Mouse (Mus musculus): ENCODE measurements around the gene Igf1r.

Gene Igf1r

DNA sequence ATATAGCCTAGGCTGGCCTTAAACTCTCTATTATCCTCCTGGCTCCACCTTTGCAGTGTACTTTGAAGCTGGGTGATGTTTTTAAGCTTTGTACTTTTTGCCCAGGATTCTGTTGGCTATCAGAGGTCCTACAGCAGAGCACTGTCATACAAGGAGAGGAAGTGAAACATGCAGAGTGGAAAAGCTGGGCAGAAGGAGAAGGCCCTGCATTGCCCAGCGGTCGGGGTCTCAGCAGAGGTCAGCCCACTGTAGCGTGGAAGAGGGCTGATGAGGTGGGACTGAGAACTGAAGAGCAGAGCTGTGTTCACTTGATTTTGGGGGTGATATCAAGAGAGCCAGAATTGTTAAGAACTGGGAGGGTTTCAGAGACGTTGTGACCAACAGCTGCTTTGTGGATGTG is 134.9 kb downstream of the Igf1r start:
- no peak for DNase-seq

DNA sequence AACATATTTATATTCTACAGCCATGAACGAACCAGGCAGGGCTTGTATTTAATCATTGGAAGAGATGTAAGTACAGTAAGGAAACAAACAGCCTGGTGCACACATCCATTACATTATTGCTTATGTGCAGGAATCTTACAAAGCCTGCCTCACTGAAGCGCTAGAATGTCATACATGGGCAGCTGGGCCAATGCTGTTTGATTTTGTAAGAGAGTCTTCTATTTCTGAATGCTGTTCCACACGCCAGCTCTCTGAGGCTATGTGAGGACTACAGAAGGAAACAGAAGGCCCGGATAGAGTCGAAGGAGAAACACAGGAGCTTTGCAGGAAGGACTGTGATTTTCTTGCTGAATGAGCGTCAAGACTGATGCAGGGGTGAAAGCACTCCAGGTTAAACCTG is 136.2 kb downstream of the Igf1r start:
- DNase-seq, result peak; percentile 30

DNA sequence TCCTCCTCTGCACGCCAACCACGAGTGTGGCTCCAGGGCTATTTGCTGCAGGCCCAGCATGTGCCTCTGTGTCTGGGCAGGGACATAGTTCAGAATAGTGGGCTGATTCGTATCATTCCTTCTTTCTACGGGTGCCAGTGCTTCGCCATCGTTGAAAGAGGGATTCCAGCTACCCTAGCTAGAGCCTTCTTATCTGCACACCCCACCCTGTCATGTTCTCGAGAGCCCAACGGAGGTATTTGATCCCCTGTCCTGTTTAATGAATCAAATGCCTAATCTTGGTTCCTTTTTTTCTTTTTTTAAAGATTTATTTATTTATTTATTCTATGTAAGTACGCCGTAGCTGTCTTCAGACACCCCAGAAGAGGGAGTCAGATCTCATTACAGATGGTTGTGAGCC is 137.1 kb downstream of the Igf1r start:
- no peak for DNase-seq

DNA sequence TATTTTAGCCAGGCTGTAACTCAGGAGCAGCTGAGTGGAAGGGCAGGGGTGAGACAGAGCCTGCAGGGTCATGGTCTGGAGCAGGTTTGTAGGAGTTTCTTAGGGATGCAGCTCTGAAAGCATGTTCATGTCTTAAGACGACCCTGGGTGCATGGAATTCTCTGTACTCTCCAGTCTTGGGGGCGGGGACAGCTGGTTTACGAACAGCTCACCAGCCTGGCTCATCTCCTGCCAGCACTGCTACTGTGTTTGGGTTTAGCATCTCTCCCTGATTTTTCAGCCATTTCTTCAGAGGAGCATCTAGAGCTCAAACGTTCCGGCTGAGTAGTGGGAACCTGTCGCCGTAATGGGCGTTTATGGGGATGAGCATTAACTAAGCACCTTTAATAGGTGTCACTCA is 137.9 kb downstream of the Igf1r start:
- no peak for DNase-seq

DNA sequence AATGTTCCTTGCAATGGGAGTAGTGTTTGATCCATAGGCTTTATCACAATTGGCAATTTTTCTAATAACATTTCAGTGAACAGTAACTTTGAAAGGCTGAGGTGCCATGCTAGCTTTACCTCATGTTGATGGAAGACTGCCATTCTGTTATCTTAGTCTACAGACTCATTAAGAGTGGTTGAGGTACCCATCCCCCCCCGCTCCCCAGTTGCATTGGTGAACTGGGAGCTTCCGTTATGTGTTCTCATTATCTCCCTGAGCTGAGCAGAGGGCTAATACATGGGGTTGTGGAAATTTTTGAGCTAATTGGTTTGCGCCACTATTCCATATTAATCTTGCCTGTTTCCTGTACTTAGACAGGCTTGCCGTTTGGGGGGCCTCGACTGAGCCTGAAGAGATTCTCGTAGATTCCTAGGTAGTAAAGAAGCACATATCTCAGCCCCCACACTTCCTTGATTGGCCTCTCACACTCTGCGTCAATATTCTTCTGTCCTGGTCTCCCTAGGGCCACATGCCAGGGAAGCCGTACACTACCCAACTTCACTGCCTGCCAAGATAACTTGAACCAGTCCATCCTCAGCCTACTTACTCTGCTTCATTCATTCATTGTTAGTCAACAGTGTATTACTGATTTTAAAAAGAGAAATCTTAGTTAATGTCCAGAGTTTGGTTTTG is 139.8 kb downstream of the Igf1r start:
- no peak for DNase-seq

DNA sequence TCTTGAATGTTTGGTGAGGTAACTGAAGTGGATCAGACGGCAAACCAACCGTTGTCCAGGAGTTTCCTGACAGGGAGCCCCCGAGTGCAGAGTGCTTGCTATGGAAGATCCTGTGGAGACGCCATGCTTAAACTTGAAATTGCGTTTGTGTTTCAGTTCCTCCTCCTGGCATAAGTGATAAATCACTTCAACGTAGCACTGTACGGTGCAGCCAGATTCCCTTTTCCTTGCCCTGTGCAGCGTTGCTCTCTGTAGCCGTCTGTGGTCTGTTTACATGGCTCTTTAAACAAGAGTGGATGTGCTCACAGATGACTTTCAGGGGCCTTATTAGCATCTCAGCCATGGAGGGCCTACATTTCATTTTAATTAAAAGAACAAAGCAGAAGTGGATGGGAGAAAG is 141.2 kb downstream of the Igf1r start:
- DNase-seq, result no peak

DNA sequence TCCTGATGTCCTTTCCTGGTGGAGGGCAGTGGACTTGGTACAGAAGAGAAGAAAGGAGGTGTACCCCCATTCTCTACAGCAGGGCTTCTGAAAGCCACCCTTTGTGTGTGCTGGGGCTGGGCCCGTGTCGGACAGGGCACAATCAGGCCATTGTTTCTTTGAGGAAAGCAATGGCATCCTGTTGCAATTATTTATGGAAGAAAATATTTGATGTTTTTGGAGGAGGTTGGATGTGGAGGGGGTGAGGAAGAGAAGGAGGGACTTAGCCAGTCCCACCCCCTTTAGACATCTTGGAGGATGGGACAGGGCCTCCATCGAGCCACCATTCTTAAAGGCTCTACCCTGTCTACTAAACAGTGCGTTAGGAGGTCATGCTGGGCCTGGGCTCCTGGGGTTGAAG is 142.9 kb downstream of the Igf1r start:
- DNase-seq, result no peak

DNA sequence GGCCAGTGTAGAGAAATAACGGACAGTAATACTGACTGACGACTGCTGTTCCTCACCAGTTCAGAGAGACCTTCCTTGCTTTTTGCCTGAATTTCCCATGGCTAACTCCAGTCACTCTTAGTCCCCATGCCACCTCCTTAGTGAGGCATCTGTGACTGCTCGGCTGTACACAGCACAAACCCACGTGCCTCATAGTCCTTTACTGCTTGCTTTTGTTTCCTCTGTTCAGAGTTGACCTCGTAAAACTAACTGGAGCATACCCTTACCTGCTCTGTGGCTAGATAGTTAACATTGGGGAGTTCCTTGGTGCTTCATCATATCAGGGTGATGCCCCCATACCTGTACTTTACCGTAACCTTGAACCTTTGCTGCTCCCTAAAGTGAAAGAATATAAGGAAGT is 143.8 kb downstream of the Igf1r start:
- no peak for DNase-seq

DNA sequence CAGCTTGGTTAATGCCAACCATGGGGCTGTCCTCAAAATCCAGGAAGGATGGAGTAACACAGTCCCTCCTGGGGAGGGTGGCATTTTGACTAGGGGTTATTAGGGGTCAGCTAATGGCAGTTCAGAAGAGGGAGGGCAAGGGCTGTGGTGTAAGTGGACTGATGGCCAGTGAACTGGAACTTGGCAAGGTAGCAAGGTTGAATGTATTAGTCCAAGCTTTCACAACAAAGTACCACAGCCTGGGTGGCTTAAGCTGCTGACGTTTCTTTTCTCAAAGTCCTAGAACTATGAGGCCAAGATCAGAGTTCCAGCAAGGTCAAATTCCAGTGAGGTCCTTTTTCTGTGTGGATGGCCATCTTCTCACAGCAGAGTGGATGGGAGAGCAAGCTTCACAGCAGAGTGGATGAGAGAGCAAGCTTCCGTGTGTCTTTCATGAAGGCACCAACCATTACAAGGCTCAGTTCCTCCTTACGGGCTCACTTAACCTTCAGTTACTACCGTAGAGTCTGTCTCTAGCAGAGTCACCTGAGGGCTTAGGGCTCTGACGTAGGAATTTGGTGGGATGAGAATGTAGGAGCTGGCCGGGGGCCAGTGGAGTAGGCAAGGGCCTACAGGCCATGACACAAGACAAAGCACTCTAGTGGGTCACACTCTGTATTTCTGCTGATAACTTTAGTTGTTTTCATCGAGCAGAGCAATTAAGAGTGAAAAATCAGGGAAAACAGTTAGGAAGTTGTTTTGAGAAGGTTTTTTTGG is 144.6 kb downstream of the Igf1r start:
- DNase-seq, result peak; percentile 34

DNA sequence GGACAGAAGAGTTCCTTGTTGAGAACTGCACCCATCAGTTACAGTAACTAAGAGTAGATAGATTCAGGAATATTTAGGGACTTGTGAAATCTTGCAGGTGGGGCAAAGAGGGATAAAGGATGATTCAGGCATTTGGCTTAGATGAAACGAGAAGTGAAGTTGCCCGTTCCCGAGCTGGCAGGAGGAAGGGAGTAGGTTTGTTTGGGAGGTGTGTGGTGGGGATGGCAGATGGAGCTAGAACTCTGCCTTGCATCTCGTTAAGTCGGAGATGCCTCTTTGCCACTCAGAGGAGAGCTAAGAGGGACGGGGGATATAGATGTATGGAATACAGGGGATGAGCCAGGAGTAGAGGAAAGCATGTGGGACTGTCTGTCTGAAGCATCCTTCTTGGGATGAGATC is 145.5 kb downstream of the Igf1r start:
- no peak for DNase-seq

DNA sequence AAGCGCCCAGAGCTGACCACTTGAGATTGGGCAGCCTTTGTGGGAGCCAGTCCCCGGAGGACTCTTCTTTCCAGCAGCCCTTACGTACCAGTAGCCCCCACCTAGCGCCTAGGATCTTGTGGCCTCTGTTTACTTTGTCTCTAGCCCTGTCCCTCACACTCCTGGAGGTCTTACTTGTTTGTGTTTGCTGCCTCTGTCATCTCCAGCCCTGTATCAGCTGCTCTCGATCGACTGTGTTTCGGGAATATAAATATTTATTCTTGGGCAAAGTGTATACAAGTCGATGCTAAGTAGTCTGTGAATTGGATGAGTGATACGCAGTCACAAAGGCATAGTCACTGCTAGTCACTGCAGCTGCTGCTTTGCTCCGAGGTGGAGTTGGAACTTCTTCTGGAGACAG is 147.8 kb downstream of the Igf1r start:
- DNase-seq, result peak; percentile 51

DNA sequence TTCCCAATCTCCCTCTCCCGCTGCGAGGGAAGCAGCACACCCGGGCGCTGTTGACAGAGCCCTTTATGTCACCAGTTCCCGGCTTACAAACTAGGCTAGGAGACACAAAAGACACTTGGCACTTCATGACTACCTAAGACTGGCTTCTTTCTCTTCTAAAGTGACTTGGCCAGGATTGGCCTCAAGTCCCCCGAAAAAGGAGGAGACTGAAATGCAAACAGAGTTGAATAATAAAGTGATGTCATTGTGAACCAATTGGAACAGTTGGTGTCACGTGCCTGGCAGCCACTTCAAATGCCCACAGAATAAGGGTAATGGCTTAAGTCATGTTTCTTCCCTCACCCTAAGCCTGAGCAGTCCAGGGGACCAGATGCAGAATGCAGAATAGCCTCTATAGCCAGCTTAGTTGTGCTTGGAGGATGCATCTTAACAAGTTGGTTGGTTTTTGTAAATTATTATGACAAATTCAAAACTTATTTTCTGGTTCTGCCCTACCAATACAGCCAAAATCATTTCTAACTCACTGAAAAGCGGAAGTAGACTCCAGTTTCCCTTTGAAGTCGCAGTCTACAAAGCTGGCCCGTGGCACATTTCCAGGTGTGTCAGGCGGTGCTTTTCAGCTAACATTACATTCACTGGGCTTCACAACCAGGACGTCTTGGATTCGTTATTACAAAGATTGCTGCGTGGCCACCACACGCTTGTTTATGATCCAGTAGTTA is 150.0 kb downstream of the Igf1r start:
- DNase-seq, result peak; percentile 59

DNA sequence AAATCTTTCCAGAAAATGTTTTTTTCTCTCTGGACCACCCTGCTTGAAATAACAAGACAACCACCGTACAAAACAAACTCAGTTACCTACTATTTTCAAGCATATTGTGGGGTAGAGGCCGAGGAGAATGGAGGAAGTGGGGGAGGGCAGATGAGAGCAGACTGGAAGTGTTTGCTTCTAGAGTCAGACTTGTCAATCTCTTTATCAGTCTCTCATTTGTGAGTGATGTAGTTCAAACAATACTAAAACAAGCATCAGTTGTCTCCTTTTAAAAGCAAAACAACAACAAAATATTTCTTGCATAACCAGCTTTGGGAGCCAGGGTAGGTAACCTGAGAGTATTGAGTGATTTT is 150.5 kb downstream of the Igf1r start:
- no peak for DNase-seq

DNA sequence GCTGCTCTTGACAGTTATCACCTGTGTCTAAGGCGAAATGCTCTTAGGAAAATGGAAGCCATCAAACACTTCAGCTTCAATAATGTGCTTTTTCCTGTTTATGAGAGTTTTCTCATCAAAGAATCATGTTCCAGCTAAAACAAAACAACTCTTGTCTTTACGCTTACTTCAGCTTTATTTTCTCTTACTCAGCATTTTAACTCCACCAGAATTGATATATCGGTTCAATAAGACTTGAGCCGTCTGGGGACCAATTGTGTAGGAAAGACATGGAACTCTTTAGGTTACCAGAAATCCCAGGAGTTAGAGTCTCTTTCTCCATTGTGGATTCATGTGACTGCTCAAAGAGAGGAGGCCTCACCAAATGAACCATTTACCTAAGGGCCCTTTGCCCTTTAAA is 158.9 kb downstream of the Igf1r start:
- DNase-seq, result no peak

DNA sequence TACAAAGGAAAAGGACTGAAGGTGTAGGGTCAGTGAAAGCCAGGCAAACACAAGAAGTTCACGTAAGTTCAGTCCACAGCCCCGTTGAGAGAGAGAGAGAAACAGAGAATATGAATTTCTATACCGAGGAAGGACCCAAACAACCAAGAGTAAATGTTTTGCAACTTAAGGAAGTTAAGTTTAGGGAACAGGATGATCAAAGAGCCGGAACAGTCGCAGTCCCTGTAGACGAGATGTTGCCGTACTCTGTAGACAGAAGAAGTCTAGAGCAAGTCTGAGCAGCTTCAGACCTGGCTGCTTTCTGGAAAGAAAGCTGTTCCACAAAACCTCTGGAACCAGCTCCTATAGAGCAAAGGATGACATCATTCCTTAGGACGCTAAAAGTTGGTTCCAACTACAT is 160.0 kb downstream of the Igf1r start:
- DNase-seq, result no peak

DNA sequence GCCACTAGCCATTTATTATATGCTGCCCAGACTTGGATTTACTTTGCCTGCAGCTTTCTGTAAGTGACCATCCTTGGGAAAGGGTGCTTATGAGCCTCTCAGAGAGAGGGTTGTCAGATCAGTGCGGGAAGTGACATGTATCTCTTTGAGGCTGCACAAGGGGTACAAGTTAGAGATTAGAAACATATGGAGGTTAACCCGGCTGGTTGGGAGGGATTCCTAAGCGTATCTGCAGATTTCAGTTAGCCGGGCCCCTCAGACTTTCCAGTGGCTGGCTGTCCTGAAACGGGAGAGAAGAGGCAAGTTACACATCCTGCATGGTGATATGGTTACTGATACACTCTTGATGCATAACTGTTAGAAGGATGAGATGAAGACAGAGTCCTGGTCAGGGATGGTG is 161.7 kb downstream of the Igf1r start:
- no peak for DNase-seq

DNA sequence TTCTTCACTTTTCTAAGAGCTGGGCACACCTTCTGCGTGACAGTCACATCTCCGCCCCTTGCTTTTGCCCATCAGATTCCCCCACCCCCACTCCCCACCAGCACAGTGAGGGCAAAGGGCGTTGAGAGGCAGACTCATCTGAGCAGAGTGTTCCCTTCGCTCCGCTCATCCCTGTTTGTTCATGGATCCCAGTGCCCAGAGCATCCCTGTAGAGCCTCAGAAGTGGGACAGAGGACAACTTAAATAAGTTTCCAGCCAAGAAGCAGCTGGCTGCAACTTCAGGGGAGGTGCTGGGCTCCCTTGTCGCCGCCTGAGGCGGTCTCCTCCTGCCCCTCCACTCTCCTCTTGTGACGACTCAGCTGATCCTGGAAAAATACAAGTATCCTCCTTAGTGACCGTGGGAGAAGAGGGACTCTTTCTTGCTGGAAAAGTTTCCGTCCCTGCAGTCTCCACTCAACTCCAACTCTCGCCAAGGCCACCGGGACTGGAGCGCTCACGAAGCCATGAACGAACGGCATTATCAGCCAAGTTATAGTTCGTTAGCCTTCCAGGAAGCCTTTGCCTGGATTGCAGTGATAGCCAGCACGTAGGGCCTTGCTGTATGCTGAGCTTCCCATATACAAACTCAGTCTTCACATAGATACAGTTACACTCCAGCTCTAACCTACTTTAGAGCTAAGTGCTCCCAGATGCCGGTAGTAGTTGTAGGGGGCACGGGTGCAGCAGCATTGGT is 162.5 kb downstream of the Igf1r start:
- peak; percentile 43 for DNase-seq

DNA sequence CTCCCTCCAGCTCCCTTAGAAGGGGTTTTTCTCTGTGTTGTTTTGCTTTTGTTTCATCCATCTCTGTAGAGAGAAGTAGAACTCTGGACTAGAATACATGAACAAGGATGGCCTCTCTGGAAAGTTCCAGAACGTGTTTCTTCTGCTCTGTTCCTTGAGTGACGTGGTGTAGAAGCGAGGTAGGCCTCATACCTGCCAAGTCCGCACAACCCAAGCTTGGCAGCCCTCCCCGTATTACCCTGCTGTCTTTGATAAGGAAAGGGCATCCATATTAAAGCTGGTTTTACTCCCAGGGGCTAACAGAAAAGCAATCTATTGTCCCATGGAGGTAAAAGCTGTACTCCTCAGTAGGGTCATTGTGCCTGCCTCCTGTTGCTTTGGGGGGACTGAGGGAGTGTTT is 164.9 kb downstream of the Igf1r start:
- no peak for DNase-seq

DNA sequence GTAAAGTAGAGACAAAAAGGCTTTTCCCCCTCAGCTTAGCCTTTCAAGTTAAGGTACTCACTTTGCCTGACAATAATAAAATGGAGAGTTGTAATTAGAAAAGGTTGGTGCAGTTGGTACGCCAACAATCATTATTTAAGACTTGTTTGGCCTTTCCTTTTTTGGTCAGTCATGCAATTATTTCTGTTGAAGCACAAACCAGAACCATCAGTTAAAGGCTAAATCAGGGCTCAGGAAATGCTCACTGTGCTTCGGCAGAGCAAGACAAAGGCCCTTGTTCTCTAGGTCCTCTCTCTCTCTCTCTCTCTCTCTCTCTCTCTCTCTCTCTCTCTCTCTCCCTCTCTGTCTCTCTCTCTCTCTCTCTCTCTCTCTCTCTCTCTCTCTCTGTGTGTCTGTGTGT is 165.4 kb downstream of the Igf1r start:
- DNase-seq, result no peak

DNA sequence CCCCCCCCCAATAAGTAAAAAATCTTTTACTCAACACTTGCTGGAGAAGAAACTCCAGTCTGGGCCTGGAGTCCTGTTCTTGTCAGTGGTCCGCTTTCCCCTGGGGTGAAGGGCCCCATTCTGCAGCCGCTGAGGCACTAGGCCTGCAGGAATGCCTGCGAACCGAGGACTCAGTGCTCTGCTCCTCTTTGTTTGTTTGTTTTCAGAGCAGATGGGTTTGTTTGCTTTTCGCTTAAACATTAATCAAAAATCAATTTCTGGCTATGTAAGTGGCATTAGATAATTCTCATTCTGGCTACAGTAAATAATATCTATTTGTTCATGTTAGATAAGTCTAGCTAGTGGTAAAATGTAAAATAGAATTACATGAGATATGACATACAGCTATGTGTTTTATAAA is 167.0 kb downstream of the Igf1r start:
- no peak for DNase-seq

DNA sequence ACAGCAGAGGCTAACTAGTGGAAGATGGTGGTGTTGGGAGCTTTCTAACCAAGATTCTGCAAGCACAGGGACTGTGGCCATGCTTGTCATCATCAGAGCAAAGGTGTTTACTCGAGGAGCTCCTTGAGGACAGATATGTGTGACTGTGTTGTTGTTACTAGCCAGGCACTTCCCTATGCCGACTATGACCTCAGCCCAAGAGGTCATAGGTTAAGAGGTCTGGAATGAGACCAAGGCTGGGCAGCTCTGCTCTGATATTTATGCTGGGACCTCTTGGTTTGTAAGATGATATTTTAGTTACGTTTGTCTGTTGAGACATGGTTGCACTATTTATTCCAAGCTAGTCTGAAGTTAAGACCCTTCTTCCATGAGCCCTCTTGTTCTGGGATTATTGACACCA is 169.8 kb downstream of the Igf1r start:
- no peak for DNase-seq

DNA sequence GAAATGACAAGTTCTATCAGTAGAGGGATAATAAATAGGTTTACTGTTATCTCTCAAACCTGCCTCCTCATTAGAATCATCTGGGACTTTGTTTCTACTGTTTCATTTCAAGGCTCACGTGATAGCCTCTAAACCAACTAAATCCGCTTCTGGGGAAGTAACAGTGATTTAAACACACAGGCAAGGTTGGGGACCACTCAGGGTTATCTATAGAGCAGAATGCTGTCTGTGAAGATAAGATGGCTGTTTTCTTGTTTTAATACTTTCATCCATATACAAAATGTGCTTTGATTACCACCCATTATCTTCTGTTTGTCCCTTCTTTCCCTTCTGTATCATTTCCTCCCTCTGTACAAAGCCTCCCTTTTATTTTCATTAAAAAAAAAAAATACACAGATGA is 172.7 kb downstream of the Igf1r start:
- no peak for DNase-seq

DNA sequence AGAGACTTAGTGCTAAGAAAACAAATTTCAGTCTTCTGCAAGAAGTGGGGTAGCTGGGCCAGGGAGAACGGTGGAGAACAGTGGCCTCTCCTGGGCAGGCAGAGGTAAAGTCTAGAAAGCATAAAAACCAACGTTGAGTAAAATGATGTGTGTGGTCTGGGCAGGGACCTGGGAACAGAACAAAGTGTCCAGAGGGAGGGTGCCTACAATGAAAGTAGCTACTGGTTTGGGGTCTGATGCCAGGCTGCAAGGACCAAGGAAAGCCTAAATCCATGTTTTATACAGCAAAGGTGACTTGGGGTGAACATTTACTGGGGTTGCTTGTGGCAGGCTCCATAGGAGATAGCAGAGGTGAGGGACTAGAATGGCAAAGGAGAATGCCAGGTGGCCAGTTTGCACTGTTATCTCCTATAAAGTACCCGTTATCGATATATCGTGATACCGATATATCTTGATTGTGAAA is 175.2 kb downstream of the Igf1r start:
- DNase-seq, result peak; percentile 74

DNA sequence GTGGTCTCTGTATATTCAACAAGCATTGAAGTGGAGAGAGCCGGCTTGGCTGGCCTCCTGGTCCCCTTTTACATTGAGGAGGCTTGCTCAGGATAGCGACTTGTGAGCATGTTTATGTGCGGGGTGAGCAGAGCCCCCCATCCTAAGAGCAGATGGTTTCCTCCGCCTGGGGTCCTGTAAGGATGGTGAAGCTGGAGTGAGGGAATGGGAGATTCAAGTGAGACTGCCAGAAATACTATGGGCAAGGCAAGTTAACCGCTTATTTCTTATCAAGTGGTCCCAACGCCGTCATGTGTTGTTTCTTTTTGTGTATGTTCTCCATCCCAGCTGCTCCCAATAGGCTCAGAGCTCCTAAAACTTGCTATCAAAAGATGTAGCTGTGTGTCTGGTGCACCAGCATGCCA is 175.6 kb downstream of the Igf1r start:
- no peak for DNase-seq

Data from lung, postnatal 10 days (tissue).